Mouse (Mus musculus): ENCODE measurements around the gene Atrnl1. TPM values are rescaled to one million over a fixed set of nuclear protein-coding genes. Genes with fewer than 3 reads are reported as not detected.

Gene Atrnl1
- polyA plus RNA-seq, 1 experiment from 2014 or later = 5.7 TPM

- Histone ChIP-seq H3K79me2 (ENCODE audit: inconsistent target) (no peaks in the 10 kb centered on the region), H3K27ac (no peak overlapping the region), H3K4me3 (ENCODE audit: inconsistent target) (no peak overlapping the region), H3K36me3 (ENCODE audit: inconsistent target) (no peaks in the 10 kb centered on the region)
- WGBS (ENCODE audit: missing documents) = 94% methylated on average over 9 of the region's 9 CpGs
These were observed 14.9 kb downstream of the Atrnl1 start for GRCm38 (mm10) chr19:57625738-57626137.

- Histone ChIP-seq H3K27ac (no peak overlapping the region), H3K79me2 (ENCODE audit: inconsistent target) (no peaks in the 10 kb centered on the region), H3K4me3 (ENCODE audit: inconsistent target) (no peak overlapping the region), H3K36me3 (ENCODE audit: inconsistent target) (no peaks in the 10 kb centered on the region)
- 91% methylated on average over 5 of the region's 8 CpGs for WGBS (ENCODE audit: missing documents)
These were observed 16.4 kb downstream of the Atrnl1 start for GRCm38 (mm10) chr19:57627251-57627650.

GRCm38 (mm10) chr19:57642536-57642935, 31.7 kb downstream of the Atrnl1 start:
- H3K4me3 ChIP-seq (ENCODE audit: inconsistent target) = no peak overlapping the region
- 92% methylated on average over 15 of the region's 21 CpGs for WGBS (ENCODE audit: missing documents)
- no peaks in the 10 kb centered on the region for H3K79me2 ChIP-seq (ENCODE audit: inconsistent target)
- H3K27ac ChIP-seq = no peak overlapping the region
- no peaks in the 10 kb centered on the region for H3K36me3 ChIP-seq (ENCODE audit: inconsistent target)

- Histone ChIP-seq H3K79me2 (ENCODE audit: inconsistent target) (no peaks in the 10 kb centered on the region), H3K36me3 (ENCODE audit: inconsistent target) (no peaks in the 10 kb centered on the region), H3K4me3 (ENCODE audit: inconsistent target) (no peak overlapping the region), H3K27ac (no peak overlapping the region)
- WGBS (ENCODE audit: missing documents) = 54% methylated on average over 2 of the region's 2 CpGs
These were observed 32.1 kb downstream of the Atrnl1 start for GRCm38 (mm10) chr19:57642980-57643379.

DNA sequence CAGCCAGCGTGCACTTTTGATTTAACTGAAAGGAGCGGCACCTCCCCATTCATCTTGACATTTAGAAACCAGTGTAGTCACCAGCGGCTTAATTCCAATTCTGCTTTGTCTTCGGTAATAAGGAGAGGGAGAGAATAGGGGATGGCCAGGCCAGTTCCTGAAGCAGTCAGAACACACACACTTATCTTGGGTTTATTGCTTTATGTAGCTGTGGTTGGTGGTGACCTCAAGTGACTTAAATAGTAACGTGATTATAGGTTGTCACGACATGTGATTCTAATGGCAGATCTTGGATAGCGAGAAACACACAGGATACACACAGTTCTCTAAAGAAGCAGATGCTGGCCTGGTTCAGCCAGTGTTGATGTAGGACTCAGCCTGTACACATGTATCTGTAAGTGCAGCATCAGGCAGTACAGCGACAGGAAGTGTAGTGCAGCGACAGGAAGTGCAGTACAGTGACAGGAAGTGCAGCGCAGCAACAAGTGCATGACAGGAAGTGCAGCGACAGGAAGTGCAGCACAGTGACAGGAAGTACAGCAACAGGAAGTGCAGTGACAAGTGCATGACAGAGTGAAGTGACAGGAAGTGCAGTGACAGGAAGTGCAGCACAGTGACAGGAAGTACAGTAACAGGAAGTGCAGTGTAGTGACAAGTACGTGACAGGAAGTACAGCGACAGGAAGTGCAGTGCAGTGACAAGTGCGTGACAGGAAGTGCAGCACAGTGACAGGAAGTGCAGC, 37.5 kb downstream of the Atrnl1 start:
- Histone ChIP-seq H3K27ac (peak overlapping the region; percentile 19; the same call in 1 of the 2 replicates), H3K4me3 (ENCODE audit: inconsistent target) (no peak overlapping the region), H3K79me2 (ENCODE audit: inconsistent target) (no peaks in the 10 kb centered on the region), H3K36me3 (ENCODE audit: inconsistent target) (no peaks in the 10 kb centered on the region)
- WGBS (ENCODE audit: missing documents) = 84% methylated on average over 14 of the region's 14 CpGs

DNA sequence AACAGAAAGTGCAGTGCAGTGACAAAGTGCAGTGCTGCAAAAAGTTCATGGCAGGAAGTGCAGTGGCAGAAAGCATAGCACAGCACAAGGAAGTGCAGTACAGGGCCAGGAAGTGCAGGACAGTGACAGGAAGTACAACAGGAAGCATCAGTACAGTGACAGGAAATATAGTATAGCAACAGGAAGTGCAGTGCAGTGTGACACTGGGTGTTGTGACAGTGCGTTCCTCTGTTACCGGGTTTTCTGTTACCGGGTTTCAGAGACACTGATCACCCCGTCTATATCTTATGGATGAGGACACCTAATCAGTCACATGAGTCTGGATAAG, 38.1 kb downstream of the Atrnl1 start:
- Histone ChIP-seq H3K4me3 (ENCODE audit: inconsistent target) (no peak overlapping the region), H3K36me3 (ENCODE audit: inconsistent target) (no peaks in the 10 kb centered on the region), H3K79me2 (ENCODE audit: inconsistent target) (no peaks in the 10 kb centered on the region), H3K27ac (peak overlapping the region; percentile 19; the same call in 1 of the 2 replicates)
- WGBS (ENCODE audit: missing documents) = 95% methylated on average over 4 of the region's 4 CpGs

DNA sequence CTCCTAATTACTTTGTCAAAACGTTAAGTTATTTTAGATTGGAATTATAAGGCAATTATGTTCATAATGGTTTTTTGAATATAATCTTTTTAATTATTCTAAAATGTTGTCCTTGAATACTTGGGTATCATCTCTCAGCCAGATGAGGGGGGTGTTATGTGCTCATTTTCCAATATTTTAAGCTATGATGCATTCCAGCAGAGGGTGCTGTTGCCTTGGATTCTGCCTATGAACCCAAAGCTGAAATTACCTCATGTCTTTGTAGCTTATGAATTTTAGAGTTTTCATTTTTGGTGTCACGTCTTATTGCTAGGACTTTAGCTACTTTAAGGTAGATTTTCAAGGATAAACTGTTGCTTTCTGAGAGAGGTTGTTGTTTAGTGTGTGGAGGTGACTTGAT, 44.2 kb downstream of the Atrnl1 start:
- no peak overlapping the region for H3K27ac ChIP-seq
- no peaks in the 10 kb centered on the region for H3K36me3 ChIP-seq (ENCODE audit: inconsistent target)
- H3K79me2 ChIP-seq (ENCODE audit: inconsistent target) = no peaks in the 10 kb centered on the region
- WGBS (ENCODE audit: missing documents) = 88% methylated on average over 2 of the region's 2 CpGs
- no peak overlapping the region for H3K4me3 ChIP-seq (ENCODE audit: inconsistent target)

- Histone ChIP-seq H3K79me2 (ENCODE audit: inconsistent target) (no peaks in the 10 kb centered on the region), H3K27ac (no peak overlapping the region), H3K36me3 (ENCODE audit: inconsistent target) (no peaks in the 10 kb centered on the region), H3K4me3 (ENCODE audit: inconsistent target) (no peak overlapping the region)
- 95% methylated on average over 11 of the region's 11 CpGs for WGBS (ENCODE audit: missing documents)
These were observed 44.7 kb downstream of the Atrnl1 start for GRCm38 (mm10) chr19:57655491-57655890.

DNA sequence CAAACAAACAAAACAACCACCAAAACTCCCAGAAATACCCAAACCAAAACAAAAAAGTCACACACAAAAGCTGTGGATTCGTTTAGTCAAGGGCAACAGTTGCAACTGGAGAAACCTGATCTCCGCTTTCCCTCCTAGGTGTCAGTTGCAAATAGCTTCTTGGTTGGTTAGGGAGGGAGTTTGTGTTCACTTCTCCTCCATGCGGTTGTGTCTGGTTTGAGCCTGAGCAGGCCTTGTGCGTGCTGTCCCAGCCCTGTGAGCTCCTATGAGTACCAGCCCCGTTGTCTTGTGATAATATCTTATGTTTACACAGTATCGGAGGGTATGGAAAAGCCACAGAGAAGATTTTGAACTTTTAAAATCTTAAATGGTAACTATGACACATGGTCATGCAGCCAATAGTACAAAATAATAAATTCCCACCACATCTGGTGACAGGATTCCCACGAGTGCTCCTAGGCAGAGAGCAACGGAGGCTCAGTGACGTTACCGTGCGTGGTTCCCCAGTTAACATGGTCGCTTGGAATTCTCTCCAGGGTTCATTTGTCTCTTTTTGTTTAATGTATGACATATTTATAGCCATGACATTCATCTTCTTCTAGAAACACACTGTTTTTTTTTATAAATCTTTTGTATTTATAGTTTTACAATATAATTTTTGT, 46.7 kb downstream of the Atrnl1 start:
- no peak overlapping the region for H3K4me3 ChIP-seq (ENCODE audit: inconsistent target)
- WGBS (ENCODE audit: missing documents) = 83% methylated on average over 12 of the region's 12 CpGs
- H3K36me3 ChIP-seq (ENCODE audit: inconsistent target) = no peaks in the 10 kb centered on the region
- no peak overlapping the region for H3K27ac ChIP-seq
- H3K79me2 ChIP-seq (ENCODE audit: inconsistent target) = no peaks in the 10 kb centered on the region

- 56% methylated on average over 8 of the region's 8 CpGs for WGBS (ENCODE audit: missing documents)
- H3K36me3 ChIP-seq (ENCODE audit: inconsistent target) = no peaks in the 10 kb centered on the region
- H3K27ac ChIP-seq = no peak overlapping the region
- no peaks in the 10 kb centered on the region for H3K79me2 ChIP-seq (ENCODE audit: inconsistent target)
- H3K4me3 ChIP-seq (ENCODE audit: inconsistent target) = no peak overlapping the region
These were observed 47.6 kb downstream of the Atrnl1 start for GRCm38 (mm10) chr19:57658111-57659091.

DNA sequence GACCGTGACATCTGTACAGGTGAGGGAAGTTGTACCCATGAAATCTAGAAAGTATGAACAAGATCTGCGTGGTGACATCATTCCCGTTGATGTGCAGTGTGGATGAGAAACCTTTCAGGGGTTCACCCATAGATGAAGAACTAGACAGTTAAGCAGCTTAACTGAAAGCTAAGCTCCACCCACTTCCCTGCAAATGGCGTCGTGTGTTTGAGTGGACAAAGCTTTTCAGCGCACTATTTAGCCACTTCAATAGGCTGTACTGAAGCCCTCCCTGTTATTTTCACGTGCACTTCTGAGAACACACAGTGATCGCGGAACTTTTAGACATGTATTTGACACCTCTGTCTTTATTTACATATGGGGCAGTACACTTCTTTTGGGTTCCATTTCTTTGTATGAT, 56.2 kb downstream of the Atrnl1 start:
- H3K79me2 ChIP-seq (ENCODE audit: inconsistent target) = no peaks in the 10 kb centered on the region
- no peak overlapping the region for H3K27ac ChIP-seq
- H3K36me3 ChIP-seq (ENCODE audit: inconsistent target) = no peaks in the 10 kb centered on the region
- 98% methylated on average over 9 of the region's 9 CpGs for WGBS (ENCODE audit: missing documents)
- H3K4me3 ChIP-seq (ENCODE audit: inconsistent target) = no peak overlapping the region

DNA sequence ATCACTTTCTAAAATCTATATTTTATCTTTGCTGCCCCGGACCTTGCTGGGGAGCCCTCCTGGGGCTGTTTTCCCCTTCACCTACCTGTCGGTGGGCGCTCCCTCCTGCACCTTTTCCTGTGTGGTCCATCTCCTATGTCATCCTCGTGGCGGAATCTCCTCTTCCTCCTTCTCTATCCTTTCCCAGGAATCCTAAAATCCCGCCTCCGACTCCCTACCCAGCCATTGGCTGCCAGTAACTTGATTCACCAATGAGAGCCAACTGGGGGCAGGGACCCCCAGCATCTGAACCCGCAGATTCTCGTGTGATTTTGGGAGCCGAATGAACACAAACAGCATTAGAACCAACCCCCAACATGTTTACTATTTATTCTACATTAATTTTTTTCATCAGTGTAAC, 57.1 kb downstream of the Atrnl1 start:
- no peaks in the 10 kb centered on the region for H3K36me3 ChIP-seq (ENCODE audit: inconsistent target)
- WGBS (ENCODE audit: missing documents) = 91% methylated on average over 10 of the region's 10 CpGs

DNA sequence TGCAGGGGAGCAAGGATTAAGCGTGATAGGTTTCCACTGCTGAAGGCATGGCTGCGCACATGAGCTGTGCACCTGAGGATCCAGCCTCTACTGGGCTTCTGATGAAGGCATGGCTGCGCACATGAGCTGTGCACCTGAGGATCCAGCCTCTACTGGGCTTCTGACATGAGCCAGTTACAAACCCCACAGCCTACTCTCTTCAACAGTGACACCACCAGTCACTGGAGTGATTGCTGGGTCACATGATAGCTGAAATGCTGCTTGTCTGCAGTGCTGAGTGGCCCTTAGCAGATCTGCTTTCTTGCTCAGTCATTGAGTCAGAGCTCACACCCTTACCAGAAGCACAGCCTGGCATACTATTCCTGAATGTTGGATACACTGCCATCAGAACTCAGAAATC, 68.6 kb downstream of the Atrnl1 start:
- Histone ChIP-seq H3K4me3 (ENCODE audit: inconsistent target) (no peak overlapping the region), H3K79me2 (ENCODE audit: inconsistent target) (no peaks in the 10 kb centered on the region), H3K27ac (no peak overlapping the region), H3K36me3 (ENCODE audit: inconsistent target) (no peaks in the 10 kb centered on the region)
- WGBS (ENCODE audit: missing documents) = 97% methylated on average over 3 of the region's 3 CpGs

More for the DNA sequence above, 57.1 kb downstream of the Atrnl1 start:
- Histone ChIP-seq H3K27ac (no peak overlapping the region), H3K79me2 (ENCODE audit: inconsistent target) (no peaks in the 10 kb centered on the region), H3K4me3 (ENCODE audit: inconsistent target) (no peak overlapping the region)

- H3K36me3 ChIP-seq (ENCODE audit: inconsistent target) = no peaks in the 10 kb centered on the region
- H3K4me3 ChIP-seq (ENCODE audit: inconsistent target) = no peak overlapping the region
- no peak overlapping the region for H3K27ac ChIP-seq
- 93% methylated on average over 20 of the region's 20 CpGs for WGBS (ENCODE audit: missing documents)
- no peaks in the 10 kb centered on the region for H3K79me2 ChIP-seq (ENCODE audit: inconsistent target)
These were observed 75.8 kb downstream of the Atrnl1 start for GRCm38 (mm10) chr19:57686596-57686995.

DNA sequence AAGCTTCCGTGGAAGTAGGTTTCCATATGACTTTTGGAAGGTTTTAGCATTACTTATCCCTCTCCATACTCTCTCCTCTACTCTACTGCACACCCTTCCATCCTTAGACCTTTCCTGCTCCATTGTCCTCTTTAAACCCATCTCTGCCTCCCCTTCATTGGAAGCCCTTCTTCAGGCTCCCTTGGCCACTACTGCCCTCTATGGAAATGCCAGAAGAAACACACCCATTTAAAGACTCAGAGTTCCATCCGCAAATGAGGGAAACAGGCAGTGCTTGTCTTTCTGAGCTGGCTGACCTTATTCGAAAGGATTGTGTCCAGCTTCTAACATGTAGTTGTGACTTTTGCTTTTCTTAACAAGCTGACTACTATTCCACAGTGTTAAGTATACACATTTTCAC, 81.7 kb downstream of the Atrnl1 start:
- WGBS (ENCODE audit: missing documents) = 80% methylated on average over 3 of the region's 3 CpGs

More for the DNA sequence above, 81.7 kb downstream of the Atrnl1 start:
- Histone ChIP-seq H3K4me3 (ENCODE audit: inconsistent target) (no peak overlapping the region), H3K79me2 (ENCODE audit: inconsistent target) (no peaks in the 10 kb centered on the region), H3K36me3 (ENCODE audit: inconsistent target) (no peaks in the 10 kb centered on the region), H3K27ac (no peak overlapping the region)
